Mouse (Mus musculus) neutrophil, adult 5-6 weeks (primary cell): ENCODE measurements around the gene Chrna9. TPM values are rescaled to one million over a fixed set of nuclear protein-coding genes. Genes with fewer than 3 reads are reported as not detected.
"Not testable (repeated sequence)": the region's sequence is repeated elsewhere in the genome, so short reads cannot be mapped to it uniquely, and the experiment has no call there.

ENCODE experiments used
- ATAC-seq: fragments of 151-379, 151-347 bp; 2 replicates; pipeline ENCODE4 v1.8.0; 2017; ENCODE audit warnings: mild to moderate bottlenecking, moderate TSS enrichment; ENCODE audit not compliant: insufficient number of reproducible peaks, poor library complexity, low FRiP score, severe bottlenecking; ENCODE audit errors: extremely low read depth
- total RNA-seq: library from RNA; stranded (forward); fragments of 200-1000 nt; gene quantifications from 2 replicates; pipeline ENCODE4 v1.2.3, GENCODE M21; 2017

Chrna9 gene
- total RNA-seq, 1 experiment from 2014 or later: not detected

DNA sequence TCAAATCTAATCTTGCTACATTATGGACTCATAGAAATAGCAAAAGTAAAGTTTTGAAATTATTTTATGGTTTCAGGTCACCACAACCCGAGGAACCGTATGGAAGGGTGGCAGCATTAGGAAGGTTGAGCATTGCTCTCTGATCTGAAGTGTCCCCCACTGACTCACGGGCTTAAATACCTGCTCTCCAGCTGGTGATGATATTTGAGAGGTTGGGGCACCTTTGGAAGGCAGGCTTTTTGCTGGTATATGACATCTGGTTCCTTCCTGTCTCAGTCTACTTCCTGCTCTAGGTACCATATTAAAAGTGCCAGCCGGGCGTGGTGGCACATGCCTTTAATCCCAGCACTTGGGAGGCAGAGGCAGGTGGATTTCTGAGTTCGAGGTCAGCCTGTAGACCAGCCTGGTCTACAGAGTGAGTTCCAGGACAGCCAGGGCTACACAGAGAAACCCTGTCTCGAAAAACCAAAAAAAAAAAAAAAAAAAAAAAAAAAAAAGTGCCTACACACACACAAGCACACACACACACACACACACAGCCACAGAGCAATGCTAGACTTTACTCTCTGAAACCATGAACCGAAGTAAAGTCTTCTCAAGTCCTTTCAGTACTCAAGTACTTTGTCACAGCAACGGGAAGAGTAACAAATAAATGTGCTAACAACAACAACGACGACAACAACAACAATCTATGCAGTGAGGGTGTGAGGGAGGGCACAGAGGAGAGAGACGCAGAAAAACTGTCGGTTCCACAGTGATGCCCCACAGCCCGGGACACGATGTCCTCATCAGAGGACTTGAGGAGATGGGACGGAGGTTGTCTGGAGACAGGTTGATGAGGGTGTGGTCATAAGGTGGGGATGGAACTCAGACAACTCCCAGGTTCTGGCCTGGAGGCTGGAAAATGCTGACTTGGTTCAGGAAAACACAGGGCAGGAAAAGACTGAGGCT lies 19.7 kb downstream of the Chrna9 start:
- no peak for ATAC-seq

DNA sequence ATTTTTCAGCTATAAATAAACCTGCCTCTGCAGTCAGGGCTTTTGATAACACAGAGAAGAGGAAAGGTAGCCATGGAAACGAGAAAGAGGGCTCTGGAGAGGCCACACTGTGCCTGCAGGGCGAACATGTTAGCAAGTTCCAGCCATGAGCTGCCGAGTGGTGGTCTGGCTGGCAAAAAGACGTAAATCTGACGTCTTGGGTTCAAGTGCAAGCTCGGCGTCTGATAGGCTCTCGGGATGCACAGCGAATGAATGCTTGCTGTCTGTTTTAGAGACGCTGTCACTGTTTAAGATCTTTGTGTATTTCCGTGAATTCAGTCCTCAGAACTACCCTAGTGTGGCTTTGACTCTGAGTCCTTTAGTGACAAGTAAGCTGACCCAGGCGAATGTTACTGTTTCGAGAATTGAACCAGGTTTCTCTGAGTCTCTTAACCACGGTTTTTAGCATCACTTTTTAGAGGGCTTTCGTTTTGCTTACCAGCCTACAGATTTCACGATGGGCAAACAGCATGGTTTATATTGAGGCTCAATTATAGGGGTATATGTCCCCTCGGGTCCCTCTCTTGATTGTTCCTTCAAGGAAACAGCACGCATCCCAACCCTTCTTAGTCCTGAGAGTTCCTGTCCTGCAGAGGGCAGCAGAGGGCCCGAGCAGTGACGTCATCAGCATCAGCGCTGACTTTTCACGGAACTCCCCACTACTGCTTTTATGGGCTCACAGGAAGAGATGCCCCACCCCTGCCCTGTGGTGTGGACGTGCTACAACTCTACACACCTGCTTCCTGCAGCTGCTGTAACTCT lies 20.8 kb downstream of the Chrna9 start:
- ATAC-seq: peak; percentile 83

DNA sequence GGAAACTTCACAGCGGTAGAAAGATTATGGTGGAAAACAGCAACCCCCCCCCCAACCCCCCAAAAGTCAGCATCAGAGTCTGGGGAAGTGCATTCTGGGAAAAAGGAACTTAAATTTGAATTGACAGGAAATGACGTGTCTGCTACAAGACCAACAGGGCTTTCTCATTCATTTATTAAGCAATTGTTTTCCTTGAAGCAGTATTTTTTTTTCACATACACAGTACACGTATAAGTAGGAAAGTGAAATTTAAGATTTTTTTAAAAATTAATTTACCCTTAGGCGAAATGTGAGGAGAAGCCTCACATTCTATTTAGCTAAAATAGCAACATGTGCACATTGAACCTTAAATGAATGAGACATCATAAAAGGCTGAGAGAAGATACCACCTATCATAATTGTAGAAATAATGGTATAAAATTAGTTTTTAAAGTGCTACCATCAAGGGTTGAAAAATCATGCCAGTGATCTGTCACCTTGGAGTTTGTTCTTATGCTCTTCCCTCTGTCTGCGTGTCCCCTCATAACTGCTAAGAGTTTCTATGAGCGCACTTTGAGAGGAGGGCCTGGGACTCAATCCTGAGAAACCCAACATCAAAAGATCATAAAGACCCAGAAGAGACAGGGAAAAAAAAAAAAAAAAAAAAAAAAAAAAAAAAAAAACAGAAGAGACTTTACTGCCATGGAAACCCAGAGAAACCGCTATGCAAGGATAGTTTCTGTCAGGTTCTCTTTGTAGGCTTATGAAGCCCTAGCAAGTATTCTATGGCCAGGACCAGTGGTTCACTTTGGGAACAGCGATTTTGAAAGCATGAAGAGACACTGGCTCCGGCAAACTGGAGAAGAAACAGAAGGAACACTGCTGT lies 21.7 kb downstream of the Chrna9 start:
- ATAC-seq: no peak

DNA sequence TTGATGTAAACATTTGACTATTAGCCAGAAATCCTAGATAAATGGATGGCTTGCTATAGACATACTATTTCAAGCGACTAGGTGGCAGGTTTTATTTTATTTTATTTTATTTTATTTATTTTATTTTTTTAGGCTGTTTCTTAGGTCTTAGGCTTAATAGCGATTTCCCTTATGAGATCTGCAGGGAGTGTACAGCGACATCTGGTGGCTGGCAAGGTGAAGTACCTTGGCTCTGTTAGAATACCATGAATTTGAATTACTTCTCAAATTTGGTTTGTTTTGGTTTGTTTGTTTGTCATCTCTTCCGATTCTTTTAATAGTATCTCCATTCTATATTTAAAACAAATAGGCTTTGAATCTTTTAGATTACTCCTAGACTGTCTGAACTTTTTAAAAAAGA lies 23.9 kb downstream of the Chrna9 start:
- ATAC-seq: 0 out of 2 replicates have a peak, but pooled peaks have one; percentile 37

DNA sequence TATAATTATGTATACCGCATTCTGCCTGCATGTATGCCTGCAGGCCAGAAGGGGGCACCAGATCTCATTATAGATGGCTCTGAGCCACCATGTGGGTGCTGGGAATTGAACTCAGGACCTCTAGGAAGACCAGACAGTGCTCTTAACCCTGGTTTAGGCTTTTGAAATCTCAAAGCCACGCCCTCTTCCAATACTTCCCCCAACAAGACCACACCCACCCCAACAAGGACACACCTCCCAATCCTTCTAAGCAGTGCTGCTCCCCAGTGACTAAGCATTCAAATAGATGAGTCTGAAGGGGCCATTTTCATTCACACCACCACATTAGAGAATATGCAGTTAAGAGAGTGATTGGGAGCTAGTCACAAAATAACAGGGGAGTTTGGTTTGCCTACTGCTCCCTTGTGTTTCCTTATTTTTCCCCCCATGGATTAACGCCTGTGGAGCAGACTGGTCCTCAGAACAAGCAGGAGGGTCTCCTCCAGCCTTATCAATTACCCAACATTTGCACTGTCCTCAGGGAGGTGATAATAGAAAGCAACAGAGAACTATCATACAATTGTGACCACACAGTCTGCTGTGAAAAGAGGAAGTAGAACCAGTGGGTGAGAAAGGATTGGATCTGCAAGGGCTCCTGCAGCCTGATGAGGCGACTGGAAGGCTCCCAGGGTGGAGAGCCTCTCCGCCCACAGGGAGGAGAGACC lies 25.3 kb downstream of the Chrna9 start:
- ATAC-seq: peak; percentile 17; the same call in 1 of the 2 replicates

DNA sequence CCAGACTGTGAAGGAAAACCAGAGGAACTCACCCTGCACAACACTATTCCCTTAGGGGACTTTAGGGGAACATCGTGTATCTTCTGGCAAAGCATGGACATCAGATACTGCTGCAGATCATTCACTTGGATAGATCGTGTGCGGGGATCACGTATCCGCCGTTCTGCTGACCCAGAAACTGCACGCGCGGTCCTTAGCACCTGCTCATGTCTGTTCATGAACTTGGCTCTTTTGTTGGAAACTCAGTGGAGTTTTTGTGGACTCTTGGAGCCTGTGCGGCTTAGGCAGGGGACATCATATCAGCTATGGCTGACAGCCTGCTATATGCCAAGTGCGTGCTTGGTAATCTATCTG lies 25.9 kb downstream of the Chrna9 start:
- no peak for ATAC-seq

DNA sequence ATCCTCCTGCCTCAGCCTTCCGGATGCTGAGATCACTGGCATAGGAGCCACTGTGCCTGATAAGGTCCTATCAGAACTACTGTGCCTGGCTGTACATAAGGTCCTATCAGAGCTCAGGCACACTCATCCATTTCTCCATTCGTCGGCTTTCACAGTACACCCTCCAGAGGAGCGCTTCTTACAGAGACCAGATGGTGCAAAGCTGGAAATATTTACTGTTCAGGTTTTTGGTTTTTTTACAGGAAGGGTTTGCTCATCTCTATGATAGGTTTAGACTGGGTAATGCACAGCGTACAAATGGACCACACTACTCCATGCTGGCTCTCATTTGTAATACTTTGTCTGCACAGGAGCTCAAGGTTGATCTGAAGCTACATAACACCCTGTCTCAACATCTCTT lies 28.6 kb downstream of the Chrna9 start:
- no peak for ATAC-seq

DNA sequence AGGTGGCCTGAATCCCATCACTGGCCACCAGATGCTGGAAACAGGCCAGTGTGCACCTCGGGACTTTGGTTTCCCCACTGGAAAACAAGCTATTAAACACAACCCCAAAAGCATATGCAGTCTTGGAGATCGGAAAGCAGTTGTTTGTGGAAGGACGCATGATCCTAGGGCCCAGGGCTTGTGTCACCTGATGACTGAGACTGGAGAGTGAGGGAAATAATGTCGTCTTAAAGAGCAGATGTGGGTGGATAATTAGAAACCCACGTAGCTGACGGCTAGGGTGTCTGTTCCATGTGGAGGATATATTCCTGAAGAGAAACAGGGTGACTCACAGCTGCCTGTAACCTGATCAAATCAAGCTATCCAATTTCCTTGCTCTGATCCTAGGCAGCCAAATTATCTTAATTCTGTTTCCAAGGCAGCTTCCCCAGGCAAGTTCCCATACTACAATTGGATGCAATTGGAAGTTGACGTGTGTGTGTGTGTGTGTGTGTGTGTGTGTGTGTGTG lies 31.1 kb downstream of the Chrna9 start:
- no peak for ATAC-seq

DNA sequence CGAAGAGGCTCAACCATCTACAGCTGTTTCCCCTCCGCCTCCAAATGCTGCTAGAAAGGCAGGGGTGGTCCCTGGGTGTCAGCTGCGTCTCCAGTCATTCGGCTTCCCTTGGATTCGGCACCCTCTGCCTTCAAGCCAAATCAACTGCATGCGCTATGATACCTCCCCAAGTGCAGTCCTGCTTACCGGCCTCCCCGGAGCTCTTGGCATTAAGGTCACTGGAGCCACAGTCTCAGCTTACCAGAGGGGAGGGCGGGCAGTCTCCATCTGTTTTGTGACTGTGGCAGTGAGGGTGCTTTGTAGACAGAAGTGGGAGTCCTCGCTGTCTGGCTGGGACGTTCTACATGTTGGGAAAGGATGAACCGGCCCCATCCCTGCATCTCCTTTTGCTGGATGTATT lies 32.4 kb downstream of the Chrna9 start:
- no peak for ATAC-seq

DNA sequence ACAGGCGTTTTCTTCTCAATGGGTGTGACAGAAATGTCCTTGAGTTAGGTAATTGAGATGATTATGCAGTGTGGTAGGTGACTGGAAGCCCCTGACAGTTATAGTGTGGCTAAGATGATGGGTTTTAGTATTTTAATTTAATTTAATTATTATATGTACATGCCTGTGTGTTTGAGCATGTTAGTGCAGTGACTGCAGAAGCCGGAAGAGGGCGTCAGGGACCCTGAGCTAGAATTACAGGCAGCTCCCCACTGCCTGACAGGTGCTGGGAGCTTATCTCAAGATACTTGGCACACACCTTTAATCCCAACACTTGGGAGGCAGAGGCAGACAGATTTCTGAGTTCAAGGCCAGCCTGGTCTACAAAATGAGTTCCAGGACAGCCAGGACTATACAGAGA lies 33.3 kb downstream of the Chrna9 start:
- ATAC-seq: no peak

DNA sequence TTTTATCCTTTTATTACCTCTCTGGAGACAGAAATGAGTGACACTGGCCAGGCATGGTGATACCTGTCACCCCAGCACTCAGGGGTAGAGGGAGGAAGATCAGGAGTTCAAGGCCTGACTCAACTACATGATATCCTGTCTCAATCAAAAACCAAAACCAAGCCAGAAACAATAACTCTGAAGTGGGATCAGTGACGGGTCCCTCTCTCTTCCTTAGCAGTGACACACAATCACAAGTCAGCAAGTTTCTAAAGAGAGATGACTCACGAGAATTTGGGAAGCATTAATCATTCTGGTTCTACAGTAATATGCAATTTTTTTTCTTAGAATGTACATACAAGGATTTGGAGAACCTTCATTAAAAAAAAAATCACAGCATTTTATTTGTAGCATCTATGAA lies 38.5 kb downstream of the Chrna9 start:
- no peak for ATAC-seq

DNA sequence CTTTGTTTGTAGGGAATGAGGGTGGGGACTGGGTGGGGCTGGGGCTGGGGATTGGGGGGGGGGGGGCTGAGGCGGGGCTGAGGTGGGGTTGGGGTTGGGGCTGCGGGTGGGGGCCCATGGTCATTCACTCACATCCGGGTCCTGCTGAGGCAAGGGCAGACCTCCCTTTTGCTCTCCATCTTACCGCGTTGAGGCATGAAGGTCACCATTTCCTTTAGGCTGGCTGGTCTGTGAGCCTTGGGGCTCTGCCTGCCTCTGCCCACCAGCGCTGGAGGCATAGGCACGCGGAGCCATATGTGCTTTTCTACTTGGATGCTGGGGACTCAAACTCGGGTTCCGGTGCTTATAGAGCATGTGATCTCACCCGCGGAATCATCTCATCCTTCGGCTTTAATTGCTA lies 41.0 kb downstream of the Chrna9 start:
- no peak for ATAC-seq

DNA sequence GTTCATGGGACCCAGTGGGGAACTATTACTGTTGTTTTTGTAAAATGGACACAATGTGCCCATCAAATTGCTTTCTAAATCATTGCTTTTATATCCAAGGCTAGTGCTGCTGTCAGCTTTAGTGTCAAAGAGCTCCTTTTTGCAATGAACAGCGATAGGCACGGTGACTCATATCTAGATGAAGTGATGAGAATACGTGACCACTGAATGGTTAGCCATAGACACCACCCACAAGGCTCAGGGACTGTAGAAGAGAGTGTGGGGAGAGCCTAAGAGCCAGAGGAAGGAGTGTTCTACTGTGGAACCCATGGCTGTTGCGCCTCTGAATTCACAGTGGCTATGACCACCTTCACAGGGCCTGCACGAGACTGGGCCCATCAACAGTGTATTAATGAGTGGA lies 51.7 kb downstream of the Chrna9 start:
- ATAC-seq: no peak

DNA sequence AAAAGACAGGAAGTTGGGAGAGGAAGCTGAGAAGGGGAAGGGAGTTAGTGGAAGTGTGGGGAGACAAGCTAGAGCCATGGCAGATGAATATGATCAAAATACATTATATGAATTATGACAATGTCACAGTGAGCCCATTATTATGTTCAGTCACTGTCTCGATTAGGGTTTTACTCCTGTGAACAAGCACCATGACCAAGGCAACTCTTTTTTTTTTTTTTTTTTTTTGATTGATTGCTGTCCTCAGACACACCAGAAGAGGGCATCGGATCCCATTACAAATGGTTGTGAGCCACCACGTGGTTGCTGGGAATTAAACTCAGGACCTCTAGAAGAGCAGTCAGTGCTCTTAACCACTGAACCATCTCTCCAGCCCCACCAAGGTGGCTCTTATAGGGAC lies 52.3 kb downstream of the Chrna9 start:
- not testable (repeated sequence) for ATAC-seq

DNA sequence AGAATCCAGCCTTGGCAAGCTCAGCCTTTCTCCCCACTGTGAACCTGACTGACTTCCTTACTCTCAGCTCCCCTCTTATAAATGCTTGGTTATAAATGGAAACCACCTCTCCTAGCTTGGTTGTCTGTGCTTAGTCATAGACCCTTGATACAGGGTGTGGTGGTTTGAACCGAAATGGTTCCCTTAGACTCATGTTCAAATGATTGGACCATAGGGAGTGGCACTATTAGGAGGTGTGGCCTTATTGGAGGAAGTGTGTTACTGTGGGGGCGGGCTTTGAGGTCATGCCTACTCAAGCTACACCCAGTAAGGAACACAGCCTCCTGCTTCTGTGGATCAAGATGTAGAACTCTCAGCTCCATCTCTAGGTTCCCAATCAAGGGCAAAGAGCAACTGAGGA lies 56.5 kb downstream of the Chrna9 start:
- ATAC-seq: peak; percentile 51

DNA sequence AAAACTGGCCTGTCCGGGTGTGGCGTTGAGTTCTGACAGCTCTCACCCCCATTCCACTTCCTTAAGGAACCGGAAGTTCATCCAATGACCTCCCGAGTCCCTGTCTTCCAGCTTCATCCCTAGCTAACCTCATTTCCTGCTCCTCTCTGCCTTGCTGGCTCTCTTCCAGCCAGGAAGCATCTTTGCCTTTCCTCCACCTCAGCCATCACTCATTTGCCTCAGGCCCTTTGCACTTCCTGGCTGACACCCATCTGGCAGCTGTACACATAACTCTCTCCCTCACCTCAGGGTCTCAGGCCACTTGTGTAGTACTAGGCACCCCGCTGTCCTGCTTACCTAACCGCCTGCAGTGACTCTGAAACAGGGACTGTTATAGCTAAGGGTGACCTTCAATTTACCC lies 59.9 kb downstream of the Chrna9 start:
- ATAC-seq: no peak

DNA sequence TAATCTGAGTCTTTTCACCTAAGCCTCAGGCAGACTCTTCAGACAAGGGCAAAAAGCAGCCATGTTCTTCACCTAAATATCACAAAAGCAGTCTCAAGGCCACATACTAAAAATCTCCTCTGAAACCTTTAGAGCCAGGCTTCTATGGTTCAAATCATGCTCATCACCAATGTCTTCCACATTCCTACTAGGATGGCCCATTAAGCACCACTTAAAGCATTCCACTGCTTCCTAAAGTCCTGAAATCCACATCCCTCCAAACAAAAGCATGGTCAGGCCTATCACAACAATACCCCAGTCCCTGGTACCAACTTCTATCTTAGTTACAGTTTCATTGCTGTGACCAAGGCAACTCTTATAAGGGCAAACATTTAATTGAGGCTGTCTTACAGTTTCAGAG lies 63.1 kb downstream of the Chrna9 start:
- no peak for ATAC-seq

DNA sequence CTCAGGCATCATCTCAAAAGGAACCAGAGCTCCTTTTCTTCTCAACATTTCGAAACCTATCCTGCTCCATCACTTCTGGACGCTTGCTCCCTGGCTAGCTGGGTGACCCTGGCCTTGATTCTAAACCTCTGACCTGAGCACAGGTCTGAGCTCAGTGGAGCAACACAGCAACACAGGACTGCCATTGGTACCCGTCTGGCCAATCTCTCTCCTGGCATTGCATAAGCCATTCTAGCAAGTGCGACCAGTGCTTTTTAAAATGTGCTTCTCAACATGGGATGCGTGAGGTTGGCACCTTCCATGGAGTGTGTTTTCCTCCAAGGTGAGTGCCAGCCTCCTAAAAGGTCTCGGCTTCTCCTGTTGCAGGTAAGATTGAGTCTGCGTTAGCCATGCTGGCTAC lies 64.4 kb downstream of the Chrna9 start:
- no peak for ATAC-seq
